Mouse (Mus musculus) CH12F3 (cell line): Measurements from ENCODE around the gene Rlf.
"Not testable (repeated sequence)": the region's sequence is repeated elsewhere in the genome, so short reads cannot be mapped to it uniquely, and the experiment has no call there.

Experiments used
- in situ Hi-C: fragments of 300-500 bp; cut with MboI; formaldehyde crosslinking; loops from 2 replicates; pipeline ENCODE4 v1.14.3; 2020; ENCODE audit warnings: low sequenced_read_pairs

Rlf gene

DNA sequence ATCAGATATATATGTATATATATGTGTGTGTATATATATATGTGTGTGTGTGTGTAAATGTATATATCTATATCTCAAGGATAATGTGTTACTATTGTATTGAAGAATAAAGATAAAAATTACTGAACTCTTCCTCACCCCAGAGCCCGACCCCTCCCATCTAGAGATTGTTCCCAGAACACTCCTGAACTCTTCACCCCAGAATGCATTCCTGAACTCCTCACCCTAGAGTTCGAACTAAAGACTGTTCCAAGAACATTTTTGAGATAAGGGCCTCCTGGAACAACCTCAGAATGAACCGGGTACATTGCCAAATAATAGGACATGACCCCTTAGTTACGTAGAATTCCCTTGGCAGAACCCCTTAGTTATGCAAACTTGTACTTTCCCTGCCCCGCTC is 48.2 kb downstream of the Rlf start:
- in situ Hi-C loops = not testable (repeated sequence)

DNA sequence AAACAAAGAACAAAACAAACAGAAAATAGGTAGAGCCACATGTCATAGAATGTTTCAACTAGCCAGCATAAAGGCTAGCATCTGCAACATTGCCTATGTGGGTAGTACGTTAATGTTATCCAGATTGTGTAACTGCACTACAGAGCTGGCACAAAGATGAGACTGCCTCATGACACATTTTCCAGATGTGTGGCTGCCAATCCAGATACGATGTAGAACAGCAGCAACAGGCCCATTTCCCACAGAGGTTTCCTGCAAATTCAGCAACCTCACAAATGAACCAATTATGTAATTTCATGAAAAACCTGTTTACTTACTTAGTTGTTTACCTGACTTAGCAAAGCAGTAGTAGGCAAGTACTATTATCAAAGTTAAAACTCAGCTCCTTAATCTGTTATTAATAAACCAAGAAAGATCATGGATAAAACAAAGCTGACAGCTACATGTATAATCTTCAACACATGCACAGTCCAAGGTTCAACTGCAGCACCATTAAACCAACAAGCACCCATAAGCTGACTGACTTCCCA is 51.3 kb downstream of the Rlf start:
- in situ Hi-C loops = no loop called here

DNA sequence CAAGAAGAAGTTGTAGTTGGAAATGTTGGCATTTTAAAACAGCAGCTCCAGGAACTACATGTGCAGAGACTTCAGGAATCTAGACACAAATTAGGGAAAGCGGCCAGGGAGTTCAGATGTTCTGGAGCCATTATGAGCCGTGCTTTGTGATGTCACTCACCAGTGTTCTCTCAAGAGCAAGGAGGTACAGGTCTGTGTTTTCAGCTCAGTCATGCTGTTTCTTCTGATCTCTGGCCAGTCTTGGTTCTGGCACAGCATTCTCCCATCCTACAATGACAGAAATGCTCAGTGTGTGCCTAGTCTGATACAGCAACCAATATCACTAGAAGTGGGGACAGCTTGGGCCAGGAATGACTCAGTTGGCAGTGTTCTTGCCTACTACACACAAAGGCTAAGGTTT is 105.8 kb downstream of the Rlf start, which contains the start of gene Tmco2:
Tmco2 (minus strand) TSS at position 101 of the 400 bp plus-strand sequence.
- in situ Hi-C loops = no loop called here

DNA sequence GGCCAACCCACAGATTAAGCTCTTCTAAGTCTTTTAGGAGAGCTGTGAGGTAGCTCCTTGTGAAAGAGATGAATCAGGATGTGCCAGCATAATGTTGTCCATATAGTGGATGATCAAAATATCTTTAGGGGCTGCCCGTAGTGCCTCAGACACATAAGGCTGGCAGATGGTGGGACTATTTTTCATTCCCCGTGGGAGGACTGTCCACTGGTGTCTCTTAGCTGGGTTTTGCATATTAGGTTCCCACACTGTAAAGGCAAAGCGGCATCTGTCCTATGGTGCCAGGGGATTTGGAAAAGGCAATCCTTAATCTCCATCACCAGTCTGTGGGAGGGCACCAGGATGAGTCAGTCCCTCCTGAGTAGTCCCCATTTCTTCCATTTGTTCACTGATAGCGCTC is 111.6 kb downstream of the Rlf start:
- in situ Hi-C loops = no loop called here

DNA sequence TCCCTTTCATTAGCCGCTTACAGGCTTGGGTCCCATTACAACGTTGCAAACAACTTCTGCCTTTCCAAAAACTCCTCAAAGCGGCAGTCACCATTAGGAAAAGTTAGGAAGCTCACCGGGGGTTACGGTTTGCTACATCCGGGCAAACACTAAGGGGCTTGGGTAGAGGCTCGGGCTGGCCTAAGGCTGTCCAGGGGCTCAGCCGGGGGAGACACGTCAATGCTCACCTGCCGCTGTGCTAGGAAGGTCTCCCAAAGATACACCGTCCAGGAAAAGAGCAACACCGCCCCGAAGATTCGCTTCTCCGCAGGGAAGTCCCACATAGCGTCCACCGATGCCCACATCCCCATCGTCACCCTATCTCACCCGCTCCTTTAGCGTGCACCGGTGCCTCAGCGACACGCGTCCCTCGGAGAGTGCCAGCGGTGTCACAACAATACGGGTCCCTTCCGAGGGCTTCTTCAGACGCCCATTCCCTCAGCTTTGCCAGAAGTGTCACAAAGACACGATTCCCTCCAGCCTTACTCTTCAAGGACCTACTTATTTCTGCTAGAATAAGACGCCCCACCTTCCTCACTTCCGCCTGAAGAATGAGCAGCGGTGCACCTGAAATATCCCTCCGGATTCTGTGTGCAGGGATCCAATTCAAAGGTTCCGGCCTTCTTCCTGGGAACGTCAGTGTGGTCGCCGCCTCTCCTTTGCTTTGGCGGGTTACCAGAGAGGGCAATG is 117.1 kb downstream of the Rlf start, which contains the start of gene Zmpste24:
Zmpste24 (minus strand) TSS at position 592 of the 729 bp plus-strand sequence.
- in situ Hi-C loops = no loop called here
